Mouse (Mus musculus) limb, embryonic 14.5 days (tissue): ENCODE data around the gene Slc25a51. TPM values are rescaled to one million over a fixed set of nuclear protein-coding genes. Genes with fewer than 3 reads are reported as not detected.

Source experiments
- ATAC-seq: fragments of 200-750 bp; cut with Nextera tagmentation; 2 replicates; pipeline ENCODE4 v1.8.0; 2017; ENCODE audit warnings: low read depth, moderate number of reproducible peaks, moderate TSS enrichment; ENCODE audit not compliant: low FRiP score
- DNase-seq: peaks from one replicate; pipeline ENCODE4 v3.0.0-alpha.2; 2015; ENCODE audit warnings: low spot score
- H3K27ac ChIP-seq: fragments of 300-500 bp; sonication (generic); replicated peaks from 2 replicates; pipeline ENCODE4 v1.5.1; 2014; ENCODE audit warnings: low read depth, mild to moderate bottlenecking, low read length, moderate library complexity, mixed read lengths
- H3K27me3 ChIP-seq: fragments of 300-500 bp; sonication (generic); 2 replicates; pipeline ENCODE4 v1.6.1; 2014; ENCODE audit warnings: low read length, mixed read lengths; ENCODE audit not compliant: control insufficient read depth, insufficient read depth
- H3K36me3 ChIP-seq: fragments of 300-500 bp; sonication (generic); 2 replicates; pipeline ENCODE4 v1.6.1; 2014; ENCODE audit warnings: mild to moderate bottlenecking, low read length, moderate library complexity, mixed read lengths; ENCODE audit not compliant: control insufficient read depth, insufficient read depth
- H3K4me1 ChIP-seq: fragments of 300-500 bp; sonication (generic); 2 replicates; pipeline ENCODE4 v1.6.1; 2014; ENCODE audit warnings: antibody characterized with exemption, low read length, mixed read lengths; ENCODE audit not compliant: control insufficient read depth, insufficient read depth
- H3K4me2 ChIP-seq: fragments of 300-500 bp; sonication (generic); replicated peaks from 2 replicates; pipeline ENCODE4 v1.6.1; 2014; ENCODE audit warnings: low read depth, mild to moderate bottlenecking, low read length, moderate library complexity; ENCODE audit not compliant: severe bottlenecking
- H3K4me3 ChIP-seq: fragments of 300-500 bp; sonication (generic); replicated peaks from 2 replicates; pipeline ENCODE4 v1.5.1; 2014; ENCODE audit warnings: low read length
- H3K9ac ChIP-seq: fragments of 300-500 bp; sonication (generic); 2 replicates; pipeline ENCODE4 v1.6.1; 2014; ENCODE audit warnings: mild to moderate bottlenecking, low read depth, low read length, moderate library complexity; ENCODE audit not compliant: severe bottlenecking
- H3K9me3 ChIP-seq: fragments of 300-500 bp; sonication (generic); 2 replicates; pipeline ENCODE4 v1.6.1; 2016; ENCODE audit warnings: low read length; ENCODE audit not compliant: control insufficient read depth
- POLR2A ChIP-seq: fragments of 200-500 bp; IDR thresholded peaks from 2 replicates; pipeline ENCODE4 v1.8.0; 2012; ENCODE audit warnings: inconsistent platforms, mild to moderate bottlenecking, moderate library complexity, borderline replicate concordance; ENCODE audit not compliant: insufficient read depth, insufficient read length; ENCODE audit errors: extremely low read depth
- WGBS: fragments of 180-500 bp; shearing (Covaris S2); extraction: QIAGEN DNeasy Blood & Tissue Kit; methylation state at CpG from one replicate; pipeline ENCODE4 v1.1.7; 2014; 5-methylcytosine and 5-hydroxymethylcytosine counted together
- polyA plus RNA-seq, 2 experiments: library from polyadenylated mRNA; depleted of rRNA in 1 of 2; stranded (reverse) in 1 of 2; unstranded in 1 of 2; fragments of >200 nt; fragmentation: Nextera tagmentation in 1 of 2; extraction: Ambion mirVana in 1 of 2; gene quantifications; 2 replicates each; pipeline versions ENCODE4 v1.2.1 to v1.2.3; 2012 to 2014

Gene Slc25a51
- polyA plus RNA-seq, 2 experiments, result 41.5 to 85.5 TPM

- no peak overlapping the region for H3K9ac ChIP-seq
- DNase-seq, result no peak
- no peak overlapping the region for H3K27ac ChIP-seq
- no peak for TF ChIP-seq POLR2A
- WGBS, result 55% methylated on average over 7 of the region's 7 CpGs
- H3K9me3 ChIP-seq, result no peaks in the 10 kb centered on the region
- ATAC-seq, result no peak
- H3K4me1 ChIP-seq, result peaks cover 16% of the 10 kb centered on the region
- no peak overlapping the region for H3K4me3 ChIP-seq
- no peak overlapping the region for H3K4me2 ChIP-seq
- no peaks in the 10 kb centered on the region for H3K27me3 ChIP-seq
- H3K36me3 ChIP-seq, result peaks cover 37% of the 10 kb centered on the region
Observed at GRCm38 (mm10) chr4:45405315-45405714, 3.3 kb downstream of the Slc25a51 start.

GRCm38 (mm10) chr4:45404086-45404485 is 4.5 kb downstream of the Slc25a51 start:
- Histone ChIP-seq H3K4me2 (no peak overlapping the region), H3K27ac (no peak overlapping the region), H3K27me3 (no peaks in the 10 kb centered on the region), H3K9me3 (no peaks in the 10 kb centered on the region), H3K36me3 (peaks cover 48% of the 10 kb centered on the region), H3K9ac (no peak overlapping the region), H3K4me1 (peaks cover 13% of the 10 kb centered on the region), H3K4me3 (no peak overlapping the region)
- 96% methylated on average over 7 of the region's 7 CpGs for WGBS
- ATAC-seq (no peak), DNase-seq (no peak)
- no peak for TF ChIP-seq POLR2A

DNA sequence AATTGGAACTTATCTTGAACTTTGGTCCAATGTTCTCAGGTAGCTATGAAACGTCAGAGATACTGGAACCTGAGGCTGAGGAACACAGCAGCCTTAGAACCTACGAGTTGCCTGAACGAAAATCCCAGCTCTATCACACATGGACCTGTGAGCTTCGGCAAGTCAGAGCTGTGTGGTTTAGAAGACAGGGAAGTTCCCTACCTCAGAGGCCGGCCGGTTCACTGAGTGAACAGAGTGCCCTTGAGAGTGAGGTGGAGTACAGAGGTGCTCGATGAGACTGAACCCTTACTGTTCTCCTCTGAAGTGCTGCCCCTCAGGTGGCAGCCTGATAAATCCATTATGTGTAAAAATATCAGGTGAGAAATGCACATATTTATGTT is 5.1 kb downstream of the Slc25a51 start:
- no peak overlapping the region for H3K27ac ChIP-seq
- WGBS, result 88% methylated on average over 7 of the region's 7 CpGs
- ATAC-seq, result no peak

GRCm38 (mm10) chr4:45402878-45403498 is 5.6 kb downstream of the Slc25a51 start:
- TF ChIP-seq POLR2A, result no peak
- Histone ChIP-seq H3K36me3 (peaks cover 58% of the 10 kb centered on the region), H3K4me3 (no peak overlapping the region), H3K9ac (no peak overlapping the region), H3K27me3 (no peaks in the 10 kb centered on the region), H3K4me1 (peaks cover 13% of the 10 kb centered on the region), H3K4me2 (no peak overlapping the region), H3K27ac (no peak overlapping the region), H3K9me3 (no peaks in the 10 kb centered on the region)
- ATAC-seq, result no peak
- WGBS, result 82% methylated on average over 7 of the region's 7 CpGs
- no peak for DNase-seq

More for the DNA sequence above, 5.1 kb downstream of the Slc25a51 start:
- Histone ChIP-seq H3K36me3 (peaks cover 54% of the 10 kb centered on the region), H3K4me2 (no peak overlapping the region), H3K9me3 (no peaks in the 10 kb centered on the region), H3K27me3 (no peaks in the 10 kb centered on the region), H3K9ac (no peak overlapping the region), H3K4me3 (no peak overlapping the region), H3K4me1 (peaks cover 13% of the 10 kb centered on the region)
- no peak for DNase-seq
- no peak for TF ChIP-seq POLR2A

GRCm38 (mm10) chr4:45402281-45402680 is 6.3 kb downstream of the Slc25a51 start:
- Histone ChIP-seq H3K4me2 (no peak overlapping the region), H3K9ac (no peak overlapping the region), H3K9me3 (no peaks in the 10 kb centered on the region), H3K27me3 (no peaks in the 10 kb centered on the region), H3K36me3 (peaks cover 64% of the 10 kb centered on the region), H3K4me3 (no peak overlapping the region), H3K27ac (no peak overlapping the region), H3K4me1 (peaks cover 8% of the 10 kb centered on the region)
- ATAC-seq (no peak), DNase-seq (no peak)
- WGBS, result 99% methylated on average over 4 of the region's 4 CpGs
- TF ChIP-seq POLR2A, result no peak
